Comparison of ENCODE assay signal across 7 mouse cellular contexts in the genomic region with DNA sequence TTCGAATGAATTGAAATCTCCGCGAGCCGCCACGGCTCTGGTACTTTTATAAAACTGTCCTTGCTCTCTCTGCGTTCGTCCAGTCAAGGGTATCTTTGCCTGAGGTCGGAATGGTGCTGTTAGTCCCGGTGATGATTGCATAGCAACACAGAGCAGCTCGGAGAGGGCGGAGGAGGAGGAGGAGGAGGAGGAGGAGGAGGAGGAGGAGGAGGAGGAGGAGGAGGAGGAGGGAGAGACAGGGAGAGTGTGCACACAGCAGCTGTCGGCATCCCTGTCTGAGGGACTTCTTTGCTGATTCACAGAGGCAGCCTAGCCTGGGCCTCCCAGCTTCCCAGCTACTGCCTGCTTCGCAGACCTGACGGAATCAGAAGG. TPM values are rescaled to one million over a fixed set of nuclear protein-coding genes. Genes with fewer than 3 reads are reported as not detected.
A peak's percentile ranks its signal among the peaks of the same experiment; 100 is the strongest.
DNase-seq lines count a peak whose midpoint lies in the region; ATAC-seq and TF ChIP-seq lines count a peak whose summit lies in the region.

No protein-coding gene starts in this region.

- peak; percentile 8 for DNase-seq in kidney, postnatal 0 days (ENCODE audit: low spot score)
- DNase-seq in kidney, postnatal 36 days = no peak
- peak; percentile 15 for DNase-seq in embryonic facial prominence, embryonic 11.5 days (ENCODE audit: low spot score)
- peak; percentile 54 for DNase-seq in forebrain, postnatal 0 days
- peak; percentile 42 to 49 for DNase-seq in right cerebral cortex, postnatal 10 days (ENCODE audit: low spot score in 2 of 2)
- no peak for DNase-seq in frontal cortex, postnatal 25 days (ENCODE audit: low spot score in 2 of 2)

- no peaks in the 10 kb centered on the region for H3K9me3 ChIP-seq in kidney, postnatal 0 days (replicated peaks; ENCODE audit: low read length)
- no peaks in the 10 kb centered on the region for H3K9me3 ChIP-seq in embryonic facial prominence, embryonic 11.5 days (replicated peaks; ENCODE audit: control insufficient read depth, low read length)
- H3K9me3 ChIP-seq in forebrain, postnatal 0 days (ENCODE audit: low read length) = no peaks in the 10 kb centered on the region
- H3K9me3 ChIP-seq in limb, embryonic 15.5 days = no peaks in the 10 kb centered on the region

- H3K27ac ChIP-seq in kidney, postnatal 0 days = no peak overlapping the region
- no peak overlapping the region for H3K27ac ChIP-seq in embryonic facial prominence, embryonic 11.5 days (replicated peaks; ENCODE audit: low read depth, low read length)
- peak overlapping the region; percentile 78 for H3K27ac ChIP-seq in forebrain, postnatal 0 days (ENCODE audit: low read depth, low read length)
- H3K27ac ChIP-seq in limb, embryonic 15.5 days = no peak overlapping the region

- ATAC-seq in kidney, postnatal 0 days (replicated peaks; ENCODE audit: low FRiP score, low read depth) = no peak
- ATAC-seq in embryonic facial prominence, embryonic 11.5 days (replicated peaks; ENCODE audit: insufficient number of reproducible peaks, low FRiP score, low TSS enrichment, low read depth) = peak; percentile 34; the same call in 1 of the 2 replicates
- ATAC-seq in forebrain, postnatal 0 days = peak; percentile 72
- no peak for ATAC-seq in limb, embryonic 15.5 days (ENCODE audit: insufficient number of reproducible peaks, low FRiP score, low TSS enrichment, low read depth)

- no peaks in the 10 kb centered on the region for H3K36me3 ChIP-seq in kidney, postnatal 0 days (ENCODE audit: insufficient read depth, low read length)
- H3K36me3 ChIP-seq in embryonic facial prominence, embryonic 11.5 days (replicated peaks; ENCODE audit: control insufficient read depth, insufficient read depth, low read depth, low read length) = no peaks in the 10 kb centered on the region
- H3K36me3 ChIP-seq in forebrain, postnatal 0 days (ENCODE audit: insufficient read depth) = no peaks in the 10 kb centered on the region
- H3K36me3 ChIP-seq in limb, embryonic 15.5 days = no peaks in the 10 kb centered on the region

- TF ChIP-seq CTCF in kidney, postnatal 0 days (IDR thresholded peaks at IDR 0.05; ENCODE audit: low read depth) = no peak
- TF ChIP-seq CTCF in forebrain, postnatal 0 days (IDR thresholded peaks at IDR 0.05; ENCODE audit: low read depth) = no peak

- H3K4me1 ChIP-seq in kidney, postnatal 0 days (replicated peaks; ENCODE audit: insufficient read depth, low read length) = no peaks in the 10 kb centered on the region
- H3K4me1 ChIP-seq in embryonic facial prominence, embryonic 11.5 days (ENCODE audit: control insufficient read depth, insufficient read depth, low read length) = no peaks in the 10 kb centered on the region
- H3K4me1 ChIP-seq in forebrain, postnatal 0 days (ENCODE audit: insufficient read depth) = no peaks in the 10 kb centered on the region
- H3K4me1 ChIP-seq in limb, embryonic 15.5 days = no peaks in the 10 kb centered on the region

- no peaks in the 10 kb centered on the region for H3K27me3 ChIP-seq in kidney, postnatal 0 days (ENCODE audit: insufficient read depth, low read length)
- H3K27me3 ChIP-seq in embryonic facial prominence, embryonic 11.5 days (ENCODE audit: control insufficient read depth, insufficient read depth, low read length) = no peaks in the 10 kb centered on the region
- H3K27me3 ChIP-seq in forebrain, postnatal 0 days (ENCODE audit: insufficient read depth, low read length) = no peaks in the 10 kb centered on the region
- peaks cover 7% of the 10 kb centered on the region; the same call in 1 of the 2 replicates for H3K27me3 ChIP-seq in limb, embryonic 15.5 days

- no peak overlapping the region for H3K9ac ChIP-seq in kidney, postnatal 0 days (ENCODE audit: low read depth, low read length)
- H3K9ac ChIP-seq in embryonic facial prominence, embryonic 11.5 days (replicated peaks; ENCODE audit: low read length) = peak overlapping the region; percentile 19
- peak overlapping the region; percentile 49 for H3K9ac ChIP-seq in forebrain, postnatal 0 days
- no peak overlapping the region for H3K9ac ChIP-seq in limb, embryonic 15.5 days

- peak overlapping the region; percentile 28 for H3K4me3 ChIP-seq in kidney, postnatal 0 days (replicated peaks; ENCODE audit: low read depth, low read length)
- H3K4me3 ChIP-seq in embryonic facial prominence, embryonic 11.5 days (ENCODE audit: low read depth, low read length) = peak overlapping the region; percentile 17
- H3K4me3 ChIP-seq in forebrain, postnatal 0 days (ENCODE audit: low read depth, low read length) = peak overlapping the region; percentile 39
- H3K4me3 ChIP-seq in limb, embryonic 15.5 days = peak overlapping the region; percentile 36

- peak overlapping the region; percentile 55 for H3K4me2 ChIP-seq in kidney, postnatal 0 days (ENCODE audit: low read length)
- H3K4me2 ChIP-seq in embryonic facial prominence, embryonic 11.5 days (ENCODE audit: low read depth, low read length) = peak overlapping the region; percentile 46
- H3K4me2 ChIP-seq in forebrain, postnatal 0 days (ENCODE audit: low read depth) = peak overlapping the region; percentile 52
- peak overlapping the region; percentile 52 for H3K4me2 ChIP-seq in limb, embryonic 15.5 days

- 23% methylated on average over 12 of the region's 14 CpGs for WGBS in kidney, postnatal 0 days
- WGBS in embryonic facial prominence, embryonic 11.5 days = 20% methylated on average over 11 of the region's 14 CpGs
- 38% methylated on average over 13 of the region's 14 CpGs for WGBS in forebrain, postnatal 0 days
- WGBS in limb, embryonic 15.5 days = 19% methylated on average over 12 of the region's 14 CpGs

RNA-seq across cellular contexts. Expression of gene Drp2, which starts 0.2 kb away (rescaled TPM):
- 0.07 and 0.24 TPM in 2 replicates for polyA plus RNA-seq in kidney, postnatal 0 days (2015; fragmentation: Nextera tagmentation; extraction: Ambion mirVana)
- 3.1 and 3.2 TPM in 2 replicates for polyA plus RNA-seq in embryonic facial prominence, embryonic 11.5 days (2014; fragmentation: Nextera tagmentation; extraction: Ambion mirVana)
- 35.6 and 38.2 TPM in 2 replicates for total RNA-seq in forebrain, postnatal 0 days (2014; rRNA removed)
- polyA plus RNA-seq in forebrain, postnatal 0 days (2015; fragmentation: Nextera tagmentation; extraction: Ambion mirVana) = 6.7 and 10.1 TPM in 2 replicates
- 2.8 and 3.4 TPM in 2 replicates for polyA plus RNA-seq in limb, embryonic 15.5 days (2015; fragmentation: Nextera tagmentation; extraction: Ambion mirVana)

Comparison
In these comparisons a context has a peak if more than half of its experiments do, and no peak if none do; other contexts are left out.
1. DNase-seq: peak in kidney, postnatal 0 days (single experiment), embryonic facial prominence, embryonic 11.5 days (single experiment), forebrain, postnatal 0 days (single experiment) and right cerebral cortex, postnatal 10 days (2 of 2); none in kidney, postnatal 36 days (0 of 2) and frontal cortex, postnatal 25 days (0 of 2).
2. ATAC-seq: peak in embryonic facial prominence, embryonic 11.5 days (single experiment) and forebrain, postnatal 0 days (single experiment); none in kidney, postnatal 0 days (single experiment) and limb, embryonic 15.5 days (single experiment).
3. H3K9ac ChIP-seq: peak in embryonic facial prominence, embryonic 11.5 days (single experiment) and forebrain, postnatal 0 days (single experiment); none in kidney, postnatal 0 days (single experiment) and limb, embryonic 15.5 days (single experiment).
4. Peak in every context shown above with its lines, with median percentiles within 50 percentile points of each other: H3K4me2 ChIP-seq and H3K4me3 ChIP-seq.